Mouse (Mus musculus) brain, embryonic 14.5 days (tissue): ENCODE measurements at regions not wholly inside any gene's neighbourhood (a gene's known extent, or its start where the extent isn't known, plus 50 kb on each side); places are given as distances from the start of the nearest gene placed in this dataset.

Experiments used
- CTCF ChIP-seq: fragments of 200-500 bp; IDR thresholded peaks from 2 replicates; pipeline ENCODE4 v1.5.1; 2012; ENCODE audit warnings: inconsistent platforms, mild to moderate bottlenecking, moderate library complexity, borderline replicate concordance; ENCODE audit not compliant: insufficient read depth, insufficient read length; ENCODE audit errors: extremely low read depth
- POLR2A ChIP-seq: fragments of 200-500 bp; IDR thresholded peaks from 2 replicates; pipeline ENCODE4 v1.6.1; 2012; ENCODE audit warnings: mild to moderate bottlenecking, inconsistent platforms, borderline replicate concordance; ENCODE audit not compliant: poor library complexity, insufficient read depth, insufficient read length, severe bottlenecking; ENCODE audit errors: extremely low read depth

- no peak for TF ChIP-seq CTCF
- TF ChIP-seq POLR2A, result no peak
Measured at GRCm38 (mm10) chr19:21135297-21135997, 136.6 kb upstream of the Zfand5 start.
